Mouse (Mus musculus): ENCODE measurements around the gene Golga2. TPM values are rescaled to one million over a fixed set of nuclear protein-coding genes. Genes with fewer than 3 reads are reported as not detected.
A peak's percentile ranks its signal among the peaks of the same experiment; 100 is the strongest.

The Golga2 gene
- total RNA-seq, 2 experiments from 2014 or later, result 56.0 to 62.9 TPM

DNA sequence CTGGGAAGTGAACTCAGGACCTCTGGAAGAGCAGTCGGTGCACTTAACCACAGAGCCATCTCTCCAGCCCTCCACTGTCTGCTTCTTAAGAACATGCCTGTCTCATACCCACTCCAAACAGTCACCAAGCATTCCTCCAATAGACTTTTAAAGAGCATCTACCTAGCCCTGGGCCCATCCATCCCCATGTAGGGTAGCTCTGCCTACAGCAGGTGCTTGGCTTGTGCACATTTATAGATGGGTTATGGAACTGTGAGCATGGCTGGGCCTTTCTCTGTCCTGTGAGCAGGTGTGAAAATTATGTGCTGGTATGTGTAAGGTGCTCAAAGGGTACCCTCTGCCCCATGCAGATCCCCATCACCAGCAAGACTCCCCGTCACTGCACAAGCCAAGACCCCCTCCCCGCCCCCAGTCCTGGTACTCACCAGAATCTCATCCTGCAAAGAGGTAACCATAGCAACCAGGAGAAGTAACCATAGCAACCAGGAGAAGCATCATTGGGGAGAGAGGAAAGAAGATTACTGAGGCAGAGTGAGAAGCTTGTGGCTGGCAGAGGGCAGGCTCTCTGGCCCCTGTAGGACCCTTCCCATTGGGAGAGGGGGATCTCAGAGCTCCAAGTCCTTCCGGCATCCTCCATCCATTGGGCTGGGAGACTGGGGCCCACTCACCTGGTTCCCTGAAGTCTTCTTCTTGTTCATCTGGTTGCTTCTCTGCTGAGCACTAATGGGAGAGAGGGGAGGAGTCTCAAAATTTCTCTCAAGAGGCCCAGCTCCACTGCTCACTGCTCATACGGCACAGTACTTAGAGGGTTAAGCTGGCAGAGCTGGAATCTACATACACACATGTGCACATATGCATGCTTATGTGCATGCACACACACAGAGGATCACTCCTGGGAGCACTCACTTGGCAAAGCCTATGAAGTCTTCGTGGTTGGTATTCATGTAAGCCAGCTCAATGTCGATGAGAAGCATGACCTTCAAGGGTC lies 35.9 kb downstream of the Golga2 start:
- intact Hi-C loops (cut with DNase I), result no loop called here
- H3K4me3 ChIP-seq, result no peak overlapping the region
- no peak for TF ChIP-seq CTCF (IDR thresholded peaks at IDR 0.05)
- no peak overlapping the region for H3K27ac ChIP-seq
- DNase-seq, result no peak

DNA sequence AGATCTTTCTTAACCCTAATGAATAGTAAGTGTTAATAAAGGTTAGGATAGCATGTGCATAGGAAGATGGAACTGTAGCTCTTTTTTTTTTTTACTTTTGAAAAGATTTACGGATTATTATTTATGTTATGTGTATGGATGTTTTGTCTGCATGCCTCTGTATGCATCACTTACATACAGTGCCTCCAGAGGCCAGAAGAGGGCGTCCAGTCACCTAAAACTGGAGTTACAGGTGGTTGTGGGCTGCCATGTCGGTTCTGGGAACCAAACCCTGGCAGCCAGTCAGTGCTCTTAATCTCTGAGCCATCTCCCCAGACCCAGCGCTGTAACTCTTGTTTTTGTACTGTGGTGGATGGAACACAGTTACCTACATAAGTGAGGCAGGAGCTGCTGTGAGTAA lies 37.1 kb downstream of the Golga2 start:
- intact Hi-C loops (cut with DNase I), result no loop called here
- Histone ChIP-seq H3K4me3 (no peak overlapping the region), H3K27ac (no peak overlapping the region)
- DNase-seq, result no peak
- TF ChIP-seq CTCF (IDR thresholded peaks at IDR 0.05), result no peak

DNA sequence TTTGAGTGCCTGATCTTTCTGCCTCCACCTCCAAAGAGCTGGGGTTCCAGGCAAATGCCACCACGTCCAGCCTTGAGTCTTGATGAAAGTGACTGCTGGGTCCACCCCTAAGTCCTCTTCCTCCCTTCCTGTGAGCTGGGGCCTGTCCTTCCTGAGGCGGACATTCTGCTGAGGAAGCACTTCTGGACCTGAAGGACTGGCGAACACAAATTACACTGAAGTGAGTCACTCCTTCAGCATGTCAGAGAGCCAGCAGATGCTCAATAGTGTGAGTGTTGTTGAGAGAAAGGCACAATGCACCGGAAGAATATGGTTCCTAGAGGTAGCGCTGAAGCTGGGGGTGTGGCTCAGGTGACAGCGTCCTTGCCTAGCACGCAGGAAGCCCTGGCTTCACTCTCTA lies 38.2 kb downstream of the Golga2 start:
- Histone ChIP-seq H3K4me3 (no peak overlapping the region), H3K27ac (peak overlapping the region; percentile 63)
- no peak for TF ChIP-seq CTCF (IDR thresholded peaks at IDR 0.05)
- intact Hi-C loops (cut with DNase I), result no loop called here
- peak; percentile 38 for DNase-seq

DNA sequence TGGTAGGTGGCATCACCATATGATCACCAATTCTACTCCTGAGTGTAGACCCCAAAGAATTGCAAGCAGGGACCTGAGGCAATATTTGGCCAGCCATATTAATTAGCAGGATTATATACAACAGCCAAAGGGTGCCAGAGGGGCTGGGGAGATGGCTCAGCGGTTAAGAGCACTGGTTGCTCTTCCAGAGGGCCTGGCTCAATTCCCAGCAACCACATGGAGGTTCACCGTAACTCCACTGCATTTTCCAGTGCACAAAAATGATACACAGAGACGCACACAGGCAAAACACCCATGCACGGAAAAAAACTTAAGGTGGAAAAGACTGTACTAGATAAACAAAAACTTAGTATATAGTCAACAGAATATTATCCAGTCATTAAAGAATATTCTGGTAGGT lies 40.0 kb downstream of the Golga2 start:
- no peak overlapping the region for H3K27ac ChIP-seq
- TF ChIP-seq CTCF (IDR thresholded peaks at IDR 0.05), result no peak
- peak; percentile 17 for DNase-seq
- no peak overlapping the region for H3K4me3 ChIP-seq
- intact Hi-C loops (cut with DNase I), result no loop called here

DNA sequence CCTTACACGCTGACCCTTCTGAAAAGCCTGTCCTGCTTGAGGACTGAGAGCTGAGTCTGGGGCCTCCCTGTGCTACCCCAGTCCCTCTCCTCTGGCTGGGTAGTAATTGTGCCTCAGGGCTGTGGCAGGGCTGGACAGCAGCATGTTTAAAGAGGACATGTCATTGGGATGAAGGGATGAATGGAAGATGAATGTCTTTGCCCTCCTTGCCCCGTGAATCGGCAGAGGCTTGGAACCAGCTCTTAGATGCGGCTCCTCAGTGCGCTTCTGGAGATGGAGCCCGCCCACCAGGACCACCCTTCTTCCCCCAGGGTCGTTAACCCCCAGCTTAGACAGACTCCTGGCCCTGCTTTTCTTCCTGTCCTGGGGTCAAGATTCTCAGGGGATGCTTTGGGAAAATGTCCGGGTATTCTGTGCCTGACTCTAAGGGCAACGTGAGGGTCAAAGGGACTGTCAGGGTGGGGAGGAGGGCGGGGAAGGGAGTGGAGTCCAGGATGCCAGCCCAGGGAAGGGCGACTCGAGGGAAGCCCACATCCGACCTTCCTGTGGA lies 41.8 kb downstream of the Golga2 start:
- Histone ChIP-seq H3K4me3 (no peak overlapping the region), H3K27ac (peak overlapping the region; percentile 63)
- DNase-seq, result peak; percentile 21
- TF ChIP-seq CTCF (IDR thresholded peaks at IDR 0.05), result no peak
- intact Hi-C loops (cut with DNase I), result no loop called here

DNA sequence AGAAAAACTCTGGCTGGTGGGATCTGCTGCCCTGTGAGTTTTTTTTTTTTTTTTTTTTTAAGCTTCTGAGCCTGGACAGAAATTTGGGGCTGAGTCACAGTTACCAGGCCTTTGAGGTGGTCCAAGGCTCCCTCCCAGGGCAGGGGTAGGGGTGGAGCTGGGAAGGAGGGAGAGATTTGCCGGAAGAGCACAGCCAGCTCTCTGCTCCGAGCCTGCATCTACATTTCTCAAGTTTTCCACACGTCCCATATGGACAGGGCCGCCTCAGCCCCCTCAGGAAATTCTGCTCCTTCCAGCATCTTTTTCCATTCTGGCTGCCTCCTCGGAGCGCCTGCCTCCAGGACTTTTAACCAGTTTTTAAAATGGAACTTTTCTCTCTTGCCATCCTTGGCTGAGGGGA lies 42.3 kb downstream of the Golga2 start:
- Histone ChIP-seq H3K27ac (peak overlapping the region; percentile 63), H3K4me3 (no peak overlapping the region)
- DNase-seq, result peak; percentile 25
- TF ChIP-seq CTCF (IDR thresholded peaks at IDR 0.05), result no peak
- intact Hi-C loops (cut with DNase I), result no loop called here

DNA sequence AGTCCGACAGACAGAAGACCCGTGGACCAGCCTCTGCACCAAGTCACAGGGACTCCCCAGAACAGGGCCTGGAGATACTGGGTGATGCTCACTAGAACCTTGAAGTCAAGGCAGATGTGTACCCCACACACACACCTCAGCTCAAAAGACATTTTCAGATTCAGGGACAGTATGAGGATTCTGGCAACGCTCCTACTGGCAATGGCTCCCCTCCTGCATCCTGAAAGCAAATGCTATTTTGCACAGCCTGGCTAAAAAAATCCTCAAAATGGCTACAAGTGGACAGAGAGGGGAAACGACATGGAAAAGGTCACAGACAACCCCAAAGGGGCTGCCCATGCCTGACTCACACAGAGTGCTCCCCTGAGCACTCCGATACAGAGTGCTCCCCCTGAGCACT lies 45.0 kb downstream of the Golga2 start:
- Histone ChIP-seq H3K4me3 (no peak overlapping the region), H3K27ac (no peak overlapping the region)
- no peak for TF ChIP-seq CTCF (IDR thresholded peaks at IDR 0.05)
- intact Hi-C loops (cut with DNase I), result no loop called here
- no peak for DNase-seq

DNA sequence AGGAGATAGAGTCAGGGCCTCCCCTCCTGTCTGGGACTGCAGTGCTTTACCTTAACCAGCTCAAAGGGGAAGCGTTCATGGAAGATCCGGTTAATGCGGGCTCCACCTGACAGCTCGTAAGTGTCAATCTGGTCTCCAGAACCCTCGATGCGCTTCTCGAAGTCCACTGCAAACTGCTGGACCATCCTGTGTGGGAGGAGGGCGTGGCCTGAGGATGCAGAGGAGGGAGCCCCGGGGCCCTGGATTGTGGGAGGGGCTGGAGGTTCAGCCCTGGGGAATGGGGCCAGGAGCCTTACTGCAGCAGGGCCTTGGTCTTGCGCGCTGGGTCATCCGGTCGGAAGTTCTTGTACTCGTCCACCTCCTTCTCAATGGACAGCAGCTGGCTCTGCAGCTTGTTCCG lies 48.7 kb downstream of the Golga2 start:
- intact Hi-C loops (cut with DNase I), result no loop called here
- no peak overlapping the region for H3K27ac ChIP-seq
- no peak for TF ChIP-seq CTCF (IDR thresholded peaks at IDR 0.05)

DNA sequence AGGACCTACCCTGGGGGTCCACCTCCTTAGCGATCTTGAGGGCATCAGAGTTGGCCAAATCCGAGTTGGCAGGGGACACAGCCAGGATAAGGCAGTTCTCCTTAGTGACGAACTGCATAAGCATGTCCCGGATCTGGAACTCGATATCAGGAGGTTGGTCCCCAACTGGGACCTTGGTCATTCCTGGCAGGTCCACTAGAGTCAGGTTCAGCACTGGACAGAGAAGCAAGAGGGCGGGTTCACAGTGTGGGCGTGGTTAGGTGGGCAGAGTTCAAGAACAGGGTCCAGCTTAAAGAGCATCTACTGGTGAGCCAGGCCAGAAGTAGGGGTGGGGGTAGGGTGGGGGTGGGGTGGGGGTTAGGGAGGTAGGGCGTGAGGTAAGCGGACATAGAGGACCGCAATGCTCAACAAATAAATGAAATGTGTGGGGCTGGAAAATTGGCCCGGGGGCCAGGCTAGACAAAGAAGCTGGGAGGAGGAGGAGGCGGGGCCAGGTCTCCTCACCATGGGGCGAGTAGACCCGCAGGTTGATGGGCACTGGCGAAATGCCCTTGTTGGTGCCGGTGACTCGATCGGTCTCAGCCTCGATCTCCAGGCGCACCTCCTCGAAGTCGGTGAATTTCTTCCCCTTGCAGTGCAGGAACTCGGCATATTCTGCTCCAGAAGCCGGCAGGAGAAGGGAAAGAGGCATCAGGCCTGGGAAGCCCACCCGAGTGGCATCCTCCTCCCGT lies 52.9 kb downstream of the Golga2 start:
- intact Hi-C loops (cut with DNase I), result no loop called here
- Histone ChIP-seq H3K4me3 (no peak overlapping the region), H3K27ac (no peak overlapping the region)
- DNase-seq, result peak; percentile 29
- no peak for TF ChIP-seq CTCF (IDR thresholded peaks at IDR 0.05)

More for the DNA sequence above, 48.7 kb downstream of the Golga2 start:
- H3K4me3 ChIP-seq, result no peak overlapping the region
- DNase-seq, result peak; percentile 48

DNA sequence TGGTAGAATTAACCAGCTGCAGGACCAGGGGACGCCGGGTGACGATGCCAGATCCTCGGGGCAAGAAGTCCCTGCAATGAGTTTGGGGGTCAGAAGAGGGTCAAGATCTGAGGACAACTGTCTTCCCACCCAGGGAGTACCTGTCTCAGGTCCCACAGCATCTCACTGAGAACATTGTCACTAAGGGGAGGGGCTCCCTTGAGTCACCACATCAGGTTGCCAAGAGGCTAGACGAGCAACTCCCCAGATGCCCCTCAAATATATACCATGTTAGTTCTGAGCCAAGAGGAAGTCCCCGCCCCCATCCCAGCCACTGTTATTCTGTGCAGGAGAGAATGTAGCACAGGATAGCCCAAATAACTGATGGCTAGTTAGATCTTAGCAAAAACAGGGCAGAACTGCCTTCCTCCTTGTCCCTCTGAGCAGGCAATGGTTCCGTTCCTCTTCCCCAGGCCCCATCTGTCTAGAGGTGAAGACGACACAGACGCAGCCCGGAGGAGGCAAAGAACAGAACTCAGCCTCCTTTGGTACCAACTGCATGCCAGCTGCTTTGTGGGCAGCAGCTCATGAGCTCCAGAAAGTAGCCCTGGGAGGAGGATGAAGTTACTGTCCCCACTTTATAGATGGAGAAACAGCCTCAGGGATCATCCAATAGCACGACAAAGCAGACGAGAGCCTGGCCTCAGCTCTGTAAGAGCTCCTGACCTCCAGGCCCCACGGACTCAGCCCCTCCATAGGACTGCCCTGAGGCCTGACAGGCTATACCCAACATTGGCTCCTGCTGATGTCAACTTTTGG lies 53.9 kb downstream of the Golga2 start:
- H3K4me3 ChIP-seq, result no peak overlapping the region
- H3K27ac ChIP-seq, result peak overlapping the region; percentile 85
- intact Hi-C loops (cut with DNase I), result no loop called here
- TF ChIP-seq CTCF (IDR thresholded peaks at IDR 0.05), result no peak
- DNase-seq, result no peak

DNA sequence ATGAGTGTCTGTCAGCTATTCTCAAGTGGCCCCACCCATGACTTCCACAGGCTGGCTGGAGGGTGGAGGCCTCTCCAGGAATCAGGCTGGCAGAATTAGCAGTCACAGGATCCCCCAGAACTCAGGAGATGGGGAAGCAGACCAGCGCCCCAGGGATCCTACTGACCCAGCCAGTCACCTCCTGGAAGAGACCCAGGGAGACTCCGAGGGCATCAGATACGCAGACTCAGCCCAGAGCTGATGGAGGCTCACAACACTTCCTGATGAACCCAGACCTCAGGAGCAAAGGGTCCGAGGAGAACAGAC lies 54.4 kb downstream of the Golga2 start:
- no peak for TF ChIP-seq CTCF (IDR thresholded peaks at IDR 0.05)
- DNase-seq, result peak; percentile 46
- peak overlapping the region; percentile 85 for H3K27ac ChIP-seq
- no peak overlapping the region for H3K4me3 ChIP-seq
- intact Hi-C loops (cut with DNase I), result no loop called here

DNA sequence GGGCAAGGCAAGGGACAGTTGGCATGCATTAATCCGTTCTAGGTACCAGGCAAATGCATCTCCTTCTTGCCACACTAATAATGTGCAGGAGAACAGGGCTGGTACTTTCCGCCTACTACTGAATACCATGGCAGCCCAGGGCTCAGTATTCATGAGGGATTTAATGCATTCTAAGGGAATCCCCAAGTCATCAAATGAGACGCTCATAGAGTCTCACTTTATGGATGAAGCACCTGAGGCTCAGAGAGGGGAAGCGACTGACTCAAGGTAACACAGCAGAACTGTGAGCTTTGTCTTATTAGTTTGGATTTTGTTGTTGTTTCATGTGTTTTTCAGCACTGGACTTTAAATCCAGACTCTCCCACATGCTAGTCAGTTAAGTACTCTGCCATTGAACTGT lies 54.9 kb downstream of the Golga2 start:
- intact Hi-C loops (cut with DNase I), result no loop called here
- TF ChIP-seq CTCF (IDR thresholded peaks at IDR 0.05), result no peak
- peak overlapping the region; percentile 85 for H3K27ac ChIP-seq

More for the DNA sequence above, 54.9 kb downstream of the Golga2 start:
- no peak overlapping the region for H3K4me3 ChIP-seq
- DNase-seq, result peak; percentile 21

Data from gastrocnemius, adult 2 months (tissue).